Mouse (Mus musculus) stomach, postnatal 0 days (tissue): ENCODE measurements at regions not wholly inside any gene's neighbourhood (a gene's known extent, or its start where the extent isn't known, plus 50 kb on each side); places are given as distances from the start of the nearest gene placed in this dataset.

Experiments used
- CTCF ChIP-seq: IDR thresholded peaks from 2 replicates; pipeline ENCODE4 v1.5.1; 2016; ENCODE audit warnings: antibody characterized with exemption, low read depth, mild to moderate bottlenecking, moderate library complexity
- EP300 ChIP-seq: optimal IDR thresholded peaks from 2 replicates; pipeline ENCODE3; 2016; ENCODE audit warnings: antibody characterized with exemption

DNA sequence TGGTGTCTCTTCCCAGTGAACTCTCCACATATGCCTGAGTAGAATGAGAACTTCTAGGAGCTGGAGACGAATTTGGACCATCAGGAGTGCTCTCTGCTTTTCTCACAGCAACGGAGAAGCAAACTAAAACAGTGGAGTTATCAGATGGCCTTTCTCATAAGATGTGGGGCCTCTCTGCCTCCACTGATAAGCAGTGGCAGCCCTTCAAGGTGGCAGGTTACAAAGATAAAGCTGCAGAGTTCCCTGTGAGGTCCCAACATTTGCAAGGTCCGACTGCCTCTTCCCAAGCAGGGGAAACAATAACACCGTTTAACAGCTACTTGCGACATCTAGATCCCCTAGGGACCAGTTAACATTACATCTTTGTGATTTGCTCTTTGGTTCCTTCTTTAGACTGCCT is 71.5 kb upstream of the Smyd2 start:
- TF ChIP-seq CTCF, result no peak
- no peak for TF ChIP-seq EP300
